Mouse (Mus musculus) E14TG2a.4 (cell line): ENCODE results near the gene Glt1d1.

Experiments
- CTCF ChIP-seq: conservative IDR thresholded peaks from 2 replicates; pipeline ENCODE4 v1.5.1; 2014; ENCODE audit warnings: low read length
- POU5F1 ChIP-seq: IDR thresholded peaks from 2 replicates; pipeline ENCODE4 v1.6.1; 2014; ENCODE audit warnings: low read length, borderline replicate concordance

GRCm38 (mm10) chr5:127595676-127596075, 36.4 kb upstream of the Glt1d1 start:
- TF ChIP-seq CTCF (no peak), POU5F1 (no peak)
